Mouse (Mus musculus) heart, embryonic 15.5 days (tissue): ENCODE results near the gene Xylt1. TPM values are rescaled to one million over a fixed set of nuclear protein-coding genes. Genes with fewer than 3 reads are reported as not detected.

Source experiments
- ATAC-seq: fragments of 200-750 bp; cut with Nextera tagmentation; replicated peaks from 2 replicates; pipeline ENCODE4 v1.8.0; 2017; ENCODE audit warnings: low read depth, moderate TSS enrichment; ENCODE audit not compliant: insufficient number of reproducible peaks, insufficient read depth, low FRiP score
- H3K27ac ChIP-seq: fragments of 300-500 bp; sonication (generic); 2 replicates; pipeline ENCODE4 v1.5.1; 2015; ENCODE audit warnings: mild to moderate bottlenecking, inconsistent platforms
- H3K27me3 ChIP-seq: fragments of 300-500 bp; sonication (generic); 2 replicates; pipeline ENCODE4 v1.6.1; 2015; ENCODE audit warnings: inconsistent platforms
- H3K36me3 ChIP-seq: fragments of 300-500 bp; sonication (generic); 2 replicates; pipeline ENCODE4 v1.6.1; 2015; ENCODE audit warnings: mild to moderate bottlenecking, inconsistent platforms
- H3K4me1 ChIP-seq: fragments of 300-500 bp; sonication (generic); replicated peaks from 2 replicates; pipeline ENCODE4 v1.6.1; 2015; ENCODE audit warnings: inconsistent platforms
- H3K4me2 ChIP-seq: fragments of 300-500 bp; sonication (generic); 2 replicates; pipeline ENCODE4 v1.6.1; 2015; ENCODE audit warnings: inconsistent platforms, mild to moderate bottlenecking, moderate library complexity
- H3K4me3 ChIP-seq: fragments of 300-500 bp; sonication (generic); 2 replicates; pipeline ENCODE4 v1.5.1; 2015; ENCODE audit warnings: mild to moderate bottlenecking, inconsistent platforms
- H3K9ac ChIP-seq: fragments of 300-500 bp; sonication (generic); 2 replicates; pipeline ENCODE4 v1.6.1; 2015; ENCODE audit warnings: mild to moderate bottlenecking, inconsistent platforms
- H3K9me3 ChIP-seq: fragments of 300-500 bp; sonication (generic); replicated peaks from 2 replicates; pipeline ENCODE4 v1.6.1; 2016; ENCODE audit warnings: inconsistent platforms
- WGBS: fragments of 180-500 bp; shearing (Covaris S2); methylation state at CpG from one replicate; pipeline ENCODE4 v1.1.7; 2015; ENCODE audit warnings: mixed read lengths; 5-methylcytosine and 5-hydroxymethylcytosine counted together
- polyA plus RNA-seq: library from polyadenylated mRNA; unstranded; fragments of >200 nt; fragmentation: Nextera tagmentation; extraction: Ambion mirVana; gene quantifications from 2 replicates; pipeline ENCODE4 v1.2.1, GENCODE M21; 2015

The Xylt1 gene
- polyA plus RNA-seq, 1 experiment from 2014 or later = 0.91 TPM

GRCm38 (mm10) chr7:117672121-117672591 lies 291.4 kb downstream of the Xylt1 start:
- no peaks in the 10 kb centered on the region for H3K36me3 ChIP-seq
- no peaks in the 10 kb centered on the region for H3K4me1 ChIP-seq
- H3K27me3 ChIP-seq = no peaks in the 10 kb centered on the region
- WGBS = 83% methylated on average over 7 of the region's 7 CpGs
- no peak overlapping the region for H3K9ac ChIP-seq
- no peak overlapping the region for H3K27ac ChIP-seq
- H3K9me3 ChIP-seq = no peaks in the 10 kb centered on the region
- no peak for ATAC-seq
- H3K4me3 ChIP-seq = no peak overlapping the region
- H3K4me2 ChIP-seq = no peak overlapping the region

GRCm38 (mm10) chr7:117686120-117686996 lies 305.6 kb downstream of the Xylt1 start:
- no peak overlapping the region for H3K9ac ChIP-seq
- ATAC-seq = no peak
- WGBS = 22% methylated on average over 5 of the region's 5 CpGs
- H3K27me3 ChIP-seq = no peaks in the 10 kb centered on the region
- no peak overlapping the region for H3K4me3 ChIP-seq
- H3K36me3 ChIP-seq = no peaks in the 10 kb centered on the region
- H3K4me1 ChIP-seq = no peaks in the 10 kb centered on the region
- no peak overlapping the region for H3K27ac ChIP-seq
- no peak overlapping the region for H3K4me2 ChIP-seq
- no peaks in the 10 kb centered on the region for H3K9me3 ChIP-seq

- H3K4me2 ChIP-seq = no peak overlapping the region
- no peaks in the 10 kb centered on the region for H3K27me3 ChIP-seq
- 87% methylated on average over 3 of the region's 3 CpGs for WGBS
- no peak overlapping the region for H3K27ac ChIP-seq
- H3K9me3 ChIP-seq = no peaks in the 10 kb centered on the region
- H3K4me3 ChIP-seq = no peak overlapping the region
- no peak overlapping the region for H3K9ac ChIP-seq
- H3K36me3 ChIP-seq = no peaks in the 10 kb centered on the region
- no peaks in the 10 kb centered on the region for H3K4me1 ChIP-seq
- no peak for ATAC-seq
Observed at GRCm38 (mm10) chr7:117686997-117687302, 306.2 kb downstream of the Xylt1 start.

- H3K36me3 ChIP-seq = no peaks in the 10 kb centered on the region
- no peak for ATAC-seq
- no peaks in the 10 kb centered on the region for H3K4me1 ChIP-seq
- H3K27ac ChIP-seq = no peak overlapping the region
- no peaks in the 10 kb centered on the region for H3K9me3 ChIP-seq
- no peak overlapping the region for H3K4me2 ChIP-seq
- H3K27me3 ChIP-seq = no peaks in the 10 kb centered on the region
- H3K4me3 ChIP-seq = no peak overlapping the region
- H3K9ac ChIP-seq = no peak overlapping the region
- 79% methylated on average over 4 of the region's 4 CpGs for WGBS
Observed at GRCm38 (mm10) chr7:117695612-117696011, 314.8 kb downstream of the Xylt1 start.

- no peak for ATAC-seq
- H3K9me3 ChIP-seq = no peaks in the 10 kb centered on the region
- 96% methylated on average over 4 of the region's 4 CpGs for WGBS
Observed at GRCm38 (mm10) chr7:117697681-117698080, 316.9 kb downstream of the Xylt1 start.

GRCm38 (mm10) chr7:117698551-117699114 lies 317.9 kb downstream of the Xylt1 start:
- ATAC-seq = no peak
- no peaks in the 10 kb centered on the region for H3K36me3 ChIP-seq
- no peaks in the 10 kb centered on the region for H3K9me3 ChIP-seq
- no peak overlapping the region for H3K27ac ChIP-seq
- H3K4me3 ChIP-seq = no peak overlapping the region
- 88% methylated on average over 1 of the region's 1 CpGs for WGBS
- H3K27me3 ChIP-seq = no peaks in the 10 kb centered on the region
- H3K4me1 ChIP-seq = no peaks in the 10 kb centered on the region
- H3K4me2 ChIP-seq = no peak overlapping the region
- H3K9ac ChIP-seq = no peak overlapping the region

More at GRCm38 (mm10) chr7:117697681-117698080, 316.9 kb downstream of the Xylt1 start:
- Histone ChIP-seq H3K4me1 (no peaks in the 10 kb centered on the region), H3K27me3 (no peaks in the 10 kb centered on the region), H3K4me2 (no peak overlapping the region), H3K4me3 (no peak overlapping the region), H3K36me3 (no peaks in the 10 kb centered on the region), H3K9ac (no peak overlapping the region), H3K27ac (no peak overlapping the region)

- H3K4me1 ChIP-seq = no peaks in the 10 kb centered on the region
- WGBS = 74% methylated on average over 4 of the region's 4 CpGs
- no peak overlapping the region for H3K4me3 ChIP-seq
- H3K27me3 ChIP-seq = no peaks in the 10 kb centered on the region
- no peaks in the 10 kb centered on the region for H3K36me3 ChIP-seq
- no peak overlapping the region for H3K27ac ChIP-seq
- no peak overlapping the region for H3K9ac ChIP-seq
- no peaks in the 10 kb centered on the region for H3K9me3 ChIP-seq
- no peak overlapping the region for H3K4me2 ChIP-seq
- ATAC-seq = no peak
Observed at GRCm38 (mm10) chr7:117699343-117699985, 318.7 kb downstream of the Xylt1 start.

GRCm38 (mm10) chr7:117700066-117700465 lies 319.3 kb downstream of the Xylt1 start:
- no peak for ATAC-seq

GRCm38 (mm10) chr7:117709901-117710607 lies 329.3 kb downstream of the Xylt1 start:
- H3K9me3 ChIP-seq = no peaks in the 10 kb centered on the region
- H3K36me3 ChIP-seq = no peaks in the 10 kb centered on the region
- ATAC-seq = no peak
- no peak overlapping the region for H3K27ac ChIP-seq
- no peak overlapping the region for H3K4me2 ChIP-seq
- H3K27me3 ChIP-seq = no peaks in the 10 kb centered on the region
- WGBS = 63% methylated on average over 10 of the region's 10 CpGs
- no peaks in the 10 kb centered on the region for H3K4me1 ChIP-seq
- H3K4me3 ChIP-seq = no peak overlapping the region
- H3K9ac ChIP-seq = no peak overlapping the region

More at GRCm38 (mm10) chr7:117700066-117700465, 319.3 kb downstream of the Xylt1 start:
- no peak overlapping the region for H3K9ac ChIP-seq
- H3K4me3 ChIP-seq = no peak overlapping the region
- no peaks in the 10 kb centered on the region for H3K27me3 ChIP-seq
- WGBS = 69% methylated on average over 6 of the region's 6 CpGs
- no peak overlapping the region for H3K27ac ChIP-seq
- H3K4me1 ChIP-seq = no peaks in the 10 kb centered on the region
- H3K4me2 ChIP-seq = no peak overlapping the region
- H3K9me3 ChIP-seq = no peaks in the 10 kb centered on the region
- H3K36me3 ChIP-seq = no peaks in the 10 kb centered on the region

GRCm38 (mm10) chr7:117716876-117717408 lies 336.2 kb downstream of the Xylt1 start:
- H3K27ac ChIP-seq = no peak overlapping the region
- H3K4me3 ChIP-seq = no peak overlapping the region
- H3K27me3 ChIP-seq = no peaks in the 10 kb centered on the region
- no peaks in the 10 kb centered on the region for H3K36me3 ChIP-seq
- no peaks in the 10 kb centered on the region for H3K9me3 ChIP-seq
- 83% methylated on average over 5 of the region's 5 CpGs for WGBS
- ATAC-seq = no peak
- H3K4me1 ChIP-seq = no peaks in the 10 kb centered on the region
- H3K9ac ChIP-seq = no peak overlapping the region
- no peak overlapping the region for H3K4me2 ChIP-seq

- no peak overlapping the region for H3K27ac ChIP-seq
- H3K9ac ChIP-seq = no peak overlapping the region
- ATAC-seq = no peak
- no peaks in the 10 kb centered on the region for H3K36me3 ChIP-seq
- H3K9me3 ChIP-seq = no peaks in the 10 kb centered on the region
- H3K27me3 ChIP-seq = no peaks in the 10 kb centered on the region
- no peak overlapping the region for H3K4me3 ChIP-seq
- 51% methylated on average over 6 of the region's 6 CpGs for WGBS
- no peaks in the 10 kb centered on the region for H3K4me1 ChIP-seq
- H3K4me2 ChIP-seq = no peak overlapping the region
Observed at GRCm38 (mm10) chr7:117720426-117720825, 339.6 kb downstream of the Xylt1 start.
